Mouse (Mus musculus) stomach, embryonic 14.5 days (tissue): ENCODE data around the gene Alg12. TPM values are rescaled to one million over a fixed set of nuclear protein-coding genes. Genes with fewer than 3 reads are reported as not detected.

Source experiments
- ATAC-seq: fragments of 200-750 bp; cut with Nextera tagmentation; 2 replicates; pipeline ENCODE4 v1.8.0; 2017; ENCODE audit warnings: low read depth, moderate TSS enrichment; ENCODE audit not compliant: insufficient number of reproducible peaks, insufficient read depth, low FRiP score
- H3K27ac ChIP-seq: fragments of 300-500 bp; sonication (generic); 2 replicates; pipeline ENCODE4 v1.5.1; 2014; ENCODE audit warnings: mild to moderate bottlenecking, low read length, moderate library complexity, mixed read lengths
- H3K27me3 ChIP-seq: fragments of 300-500 bp; sonication (generic); 2 replicates; pipeline ENCODE4 v1.6.1; 2014; ENCODE audit warnings: low read length, control low read depth, mixed read lengths; ENCODE audit not compliant: control insufficient read depth, insufficient read depth
- H3K36me3 ChIP-seq: fragments of 300-500 bp; sonication (generic); 2 replicates; pipeline ENCODE4 v1.6.1; 2014; ENCODE audit warnings: mild to moderate bottlenecking, control low read depth, low read length, moderate library complexity, mixed read lengths; ENCODE audit not compliant: control insufficient read depth, insufficient read depth
- H3K4me1 ChIP-seq: fragments of 300-500 bp; sonication (generic); 2 replicates; pipeline ENCODE4 v1.6.1; 2014; ENCODE audit warnings: low read length, control low read depth, mixed read lengths; ENCODE audit not compliant: control insufficient read depth, insufficient read depth
- H3K4me2 ChIP-seq: fragments of 300-500 bp; sonication (generic); replicated peaks from 2 replicates; pipeline ENCODE4 v1.6.1; 2014; ENCODE audit warnings: low read depth, low read length, control low read depth
- H3K4me3 ChIP-seq: fragments of 300-500 bp; sonication (generic); 2 replicates; pipeline ENCODE4 v1.5.1; 2014; ENCODE audit warnings: low read depth, low read length, control low read depth
- H3K9ac ChIP-seq: fragments of 300-500 bp; sonication (generic); replicated peaks from 2 replicates; pipeline ENCODE4 v1.6.1; 2014; ENCODE audit warnings: low read depth, mild to moderate bottlenecking, control low read depth, low read length, moderate library complexity, mixed read lengths
- H3K9me3 ChIP-seq: fragments of 300-500 bp; sonication (generic); 2 replicates; pipeline ENCODE4 v1.6.1; 2016; ENCODE audit warnings: low read depth, low read length, control low read depth; ENCODE audit not compliant: control insufficient read depth
- WGBS: fragments of 180-500 bp; shearing (Covaris S2); extraction: QIAGEN DNeasy Blood & Tissue Kit; methylation state at CpG from one replicate; pipeline ENCODE4 v1.1.7; 2014; 5-methylcytosine and 5-hydroxymethylcytosine counted together
- polyA plus RNA-seq: library from polyadenylated mRNA; unstranded; fragments of >200 nt; fragmentation: Nextera tagmentation; extraction: Ambion mirVana; gene quantifications from 2 replicates; pipeline ENCODE4 v1.2.1, GENCODE M21; 2014

The Alg12 gene
- polyA plus RNA-seq, 1 experiment from 2014 or later, result 12.7 TPM

DNA sequence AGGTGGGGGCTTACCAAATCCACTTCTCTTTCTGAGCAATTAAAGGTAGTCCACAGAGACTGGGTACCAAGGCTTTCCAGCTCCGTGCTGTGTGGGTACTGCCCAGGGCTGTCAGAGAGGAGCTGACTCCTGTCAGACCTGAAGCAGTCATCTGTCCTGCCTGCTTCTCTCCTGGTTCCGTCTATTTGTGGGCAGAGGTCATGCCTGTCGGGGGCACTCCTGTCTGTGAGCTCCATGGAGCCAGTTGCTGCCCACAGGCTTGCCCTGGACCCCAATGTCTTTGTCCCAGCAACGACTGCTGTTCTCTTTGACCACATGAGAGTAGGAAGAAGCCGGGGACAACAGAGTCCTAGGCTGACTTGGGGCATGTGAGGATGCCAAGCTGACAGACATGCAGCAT lies 37.5 kb upstream of the Alg12 start:
- Histone ChIP-seq H3K36me3 (no peaks in the 10 kb centered on the region), H3K4me2 (no peak overlapping the region), H3K4me1 (peaks cover 23% of the 10 kb centered on the region; the same call in 1 of the 2 replicates), H3K9me3 (no peaks in the 10 kb centered on the region), H3K27me3 (no peaks in the 10 kb centered on the region), H3K9ac (no peak overlapping the region), H3K27ac (no peak overlapping the region), H3K4me3 (no peak overlapping the region)
- no peak for ATAC-seq
- WGBS, result 87% methylated on average over 5 of the region's 5 CpGs

DNA sequence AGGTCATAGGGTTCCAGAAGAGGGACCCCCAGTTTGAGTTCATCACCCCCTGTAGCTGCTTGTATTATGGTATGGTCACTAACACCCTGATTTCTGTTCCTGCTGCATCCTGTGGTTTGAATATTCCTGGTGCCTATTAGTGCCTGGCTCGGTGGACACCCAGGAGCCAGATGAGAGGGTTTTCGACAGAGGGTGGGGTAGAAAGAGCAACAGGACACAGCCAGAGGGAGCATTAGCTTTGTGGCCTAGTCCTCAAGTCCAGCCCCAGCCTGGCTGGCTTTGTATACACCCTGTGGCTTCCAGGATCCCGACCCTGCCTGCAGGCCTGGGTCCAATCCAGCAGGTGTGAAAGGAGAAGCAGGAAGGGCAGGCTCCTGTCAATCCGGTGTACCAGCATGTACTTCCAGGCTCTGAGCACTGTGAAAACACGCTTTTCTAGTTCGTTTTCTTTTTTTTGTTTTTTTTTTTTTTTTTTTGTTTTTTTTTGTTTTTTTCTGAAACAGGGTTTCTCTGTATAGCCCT lies 36.8 kb upstream of the Alg12 start:
- H3K4me2 ChIP-seq, result no peak overlapping the region
- no peaks in the 10 kb centered on the region for H3K27me3 ChIP-seq
- no peak overlapping the region for H3K9ac ChIP-seq
- WGBS, result 76% methylated on average over 6 of the region's 6 CpGs
- no peak overlapping the region for H3K27ac ChIP-seq
- no peak for ATAC-seq
- no peaks in the 10 kb centered on the region for H3K36me3 ChIP-seq
- H3K4me1 ChIP-seq, result peaks cover 25% of the 10 kb centered on the region; the same call in 1 of the 2 replicates
- no peak overlapping the region for H3K4me3 ChIP-seq
- no peaks in the 10 kb centered on the region for H3K9me3 ChIP-seq

DNA sequence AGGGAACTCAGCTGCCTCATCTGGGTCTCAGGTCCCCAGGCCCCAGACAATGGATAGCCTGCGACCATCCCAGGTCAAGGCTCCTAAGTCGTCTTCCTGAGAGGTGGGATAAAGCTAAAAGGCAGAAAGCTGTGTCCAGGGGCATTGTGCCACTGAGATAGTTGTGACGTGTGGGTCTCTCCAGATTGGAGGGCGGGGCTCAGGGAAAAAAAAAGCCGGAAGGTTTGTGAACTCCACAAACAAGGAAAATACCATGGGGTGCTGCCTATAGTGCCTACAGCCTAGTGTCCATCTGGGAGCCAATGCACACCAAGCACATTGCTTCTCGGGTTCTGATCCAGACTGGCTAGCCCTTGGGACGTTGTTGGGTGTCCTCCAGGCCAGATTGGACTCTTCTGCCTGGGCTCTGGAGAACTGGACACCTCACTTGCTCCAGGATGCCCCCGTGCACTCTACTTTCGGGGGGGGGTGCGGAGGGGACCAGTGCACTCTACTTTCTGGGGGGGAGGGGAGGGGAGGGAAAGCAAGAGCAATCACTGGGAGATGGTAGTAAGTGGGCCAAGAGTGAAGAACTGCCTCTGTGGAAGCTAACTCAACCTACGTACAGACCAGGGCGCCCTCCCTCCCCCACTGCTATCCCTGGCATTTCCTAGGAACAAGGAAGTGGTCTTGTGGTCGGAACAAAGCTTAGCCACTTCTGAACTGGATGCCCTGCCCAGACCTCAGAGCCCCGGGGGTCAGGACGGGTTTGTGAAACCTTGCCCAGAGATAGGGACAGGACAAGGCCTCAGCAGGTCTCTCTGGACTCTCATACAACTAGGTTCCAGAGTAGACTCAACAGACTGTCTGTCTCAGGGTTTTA lies 36.1 kb upstream of the Alg12 start:
- no peak overlapping the region for H3K9ac ChIP-seq
- no peak overlapping the region for H3K4me3 ChIP-seq
- no peak overlapping the region for H3K27ac ChIP-seq
- ATAC-seq, result no peak
- H3K4me1 ChIP-seq, result peaks cover 32% of the 10 kb centered on the region; the same call in 1 of the 2 replicates
- no peaks in the 10 kb centered on the region for H3K36me3 ChIP-seq
- H3K4me2 ChIP-seq, result no peak overlapping the region
- no peaks in the 10 kb centered on the region for H3K9me3 ChIP-seq
- 65% methylated on average over 15 of the region's 15 CpGs for WGBS
- H3K27me3 ChIP-seq, result no peaks in the 10 kb centered on the region

DNA sequence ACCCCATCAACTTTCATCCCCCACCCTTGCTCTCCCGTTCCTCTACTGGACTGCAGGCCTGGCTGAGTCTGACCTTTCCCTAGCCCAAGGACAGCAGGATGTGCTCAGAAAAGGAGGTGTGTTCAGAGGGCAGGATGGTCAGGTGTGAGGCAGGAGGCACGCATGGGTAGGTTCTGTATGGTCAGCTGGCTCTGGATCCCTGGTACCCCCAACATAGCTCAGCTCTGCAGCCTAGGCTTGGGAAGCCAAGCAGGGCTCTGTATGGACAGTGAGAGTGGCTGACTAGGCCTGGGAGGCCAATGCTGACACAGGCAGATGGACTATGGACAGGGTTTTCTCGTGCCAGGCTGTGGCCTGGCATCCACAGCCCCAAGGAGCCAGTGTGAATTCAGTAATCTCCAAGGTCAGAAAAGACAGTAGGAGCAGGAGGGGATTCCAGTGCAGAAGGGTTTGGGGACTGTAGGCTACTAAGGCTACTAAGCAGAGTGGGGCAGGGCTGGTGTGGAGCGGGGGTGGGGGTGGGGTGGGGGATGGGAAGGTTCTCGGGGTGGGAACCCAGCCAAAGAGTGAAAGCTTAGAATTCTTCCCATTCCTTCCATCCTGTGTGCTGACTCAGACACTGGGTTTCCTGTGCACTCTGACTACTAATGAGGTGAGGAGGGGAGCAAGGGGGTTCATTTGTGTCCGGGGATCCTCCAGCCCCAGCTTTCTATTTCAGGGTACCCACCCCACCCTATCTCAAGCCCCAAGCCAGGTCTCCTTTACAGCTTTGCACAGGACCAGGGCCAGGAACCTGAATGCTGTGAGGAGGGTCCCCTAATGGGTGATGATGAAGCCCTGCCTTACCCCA lies 35.2 kb upstream of the Alg12 start:
- 33% methylated on average over 6 of the region's 6 CpGs for WGBS
- Histone ChIP-seq H3K27ac (no peak overlapping the region), H3K36me3 (no peaks in the 10 kb centered on the region), H3K27me3 (no peaks in the 10 kb centered on the region), H3K9ac (no peak overlapping the region), H3K9me3 (no peaks in the 10 kb centered on the region), H3K4me1 (peaks cover 34% of the 10 kb centered on the region; the same call in 1 of the 2 replicates), H3K4me3 (no peak overlapping the region), H3K4me2 (no peak overlapping the region)
- no peak for ATAC-seq

GRCm38 (mm10) chr15:88853106-88853505 lies 34.0 kb upstream of the Alg12 start:
- Histone ChIP-seq H3K27me3 (no peaks in the 10 kb centered on the region), H3K4me3 (no peak overlapping the region), H3K27ac (no peak overlapping the region), H3K9me3 (no peaks in the 10 kb centered on the region), H3K9ac (no peak overlapping the region), H3K36me3 (no peaks in the 10 kb centered on the region), H3K4me2 (no peak overlapping the region), H3K4me1 (peaks cover 34% of the 10 kb centered on the region; the same call in 1 of the 2 replicates)
- ATAC-seq, result no peak
- 83% methylated on average over 9 of the region's 9 CpGs for WGBS

GRCm38 (mm10) chr15:88851507-88852149 lies 32.5 kb upstream of the Alg12 start:
- Histone ChIP-seq H3K9me3 (no peaks in the 10 kb centered on the region), H3K4me2 (no peak overlapping the region), H3K36me3 (no peaks in the 10 kb centered on the region), H3K27ac (peak overlapping the region; percentile 71), H3K4me1 (peaks cover 34% of the 10 kb centered on the region; the same call in 1 of the 2 replicates), H3K27me3 (no peaks in the 10 kb centered on the region), H3K4me3 (no peak overlapping the region), H3K9ac (no peak overlapping the region)
- WGBS, result 66% methylated on average over 10 of the region's 10 CpGs
- ATAC-seq, result peak; percentile 87

DNA sequence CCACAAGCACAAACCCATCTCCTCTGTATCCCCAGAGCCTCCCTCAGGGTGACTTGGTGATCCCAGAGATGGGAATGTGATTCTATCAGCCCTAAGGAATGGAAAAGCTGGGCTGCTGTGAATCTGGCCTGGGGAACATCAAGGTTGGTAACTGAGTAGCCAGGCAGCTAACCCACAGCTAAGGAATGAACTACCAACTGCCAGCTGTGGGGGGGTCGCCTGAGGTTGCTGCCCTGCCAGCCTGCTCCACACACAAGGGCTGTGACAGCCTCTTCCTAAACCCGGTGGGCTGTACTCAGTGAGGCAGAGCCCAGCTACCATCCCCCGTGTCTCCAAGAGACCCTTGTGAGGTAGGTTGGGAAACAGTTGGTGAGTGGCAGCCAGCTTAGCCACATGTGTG lies 32.0 kb upstream of the Alg12 start:
- no peak overlapping the region for H3K4me3 ChIP-seq
- H3K9me3 ChIP-seq, result no peaks in the 10 kb centered on the region
- ATAC-seq, result no peak
- no peak overlapping the region for H3K9ac ChIP-seq
- WGBS, result 30% methylated on average over 3 of the region's 3 CpGs
- H3K4me1 ChIP-seq, result peaks cover 34% of the 10 kb centered on the region; the same call in 1 of the 2 replicates
- H3K27ac ChIP-seq, result peak overlapping the region; percentile 70
- no peaks in the 10 kb centered on the region for H3K27me3 ChIP-seq
- no peak overlapping the region for H3K4me2 ChIP-seq
- H3K36me3 ChIP-seq, result no peaks in the 10 kb centered on the region
